Mouse (Mus musculus): Measurements from ENCODE around the gene Parp3. TPM values are rescaled to one million over a fixed set of nuclear protein-coding genes. Genes with fewer than 3 reads are reported as not detected.
"Not testable (repeated sequence)": the region's sequence is repeated elsewhere in the genome, so short reads cannot be mapped to it uniquely, and the experiment has no call there.

Gene Parp3
- 1.0 and 1.8 TPM in 2 replicates for polyA plus RNA-seq (2016; fragmentation: Nextera tagmentation; extraction: Ambion mirVana)

DNA sequence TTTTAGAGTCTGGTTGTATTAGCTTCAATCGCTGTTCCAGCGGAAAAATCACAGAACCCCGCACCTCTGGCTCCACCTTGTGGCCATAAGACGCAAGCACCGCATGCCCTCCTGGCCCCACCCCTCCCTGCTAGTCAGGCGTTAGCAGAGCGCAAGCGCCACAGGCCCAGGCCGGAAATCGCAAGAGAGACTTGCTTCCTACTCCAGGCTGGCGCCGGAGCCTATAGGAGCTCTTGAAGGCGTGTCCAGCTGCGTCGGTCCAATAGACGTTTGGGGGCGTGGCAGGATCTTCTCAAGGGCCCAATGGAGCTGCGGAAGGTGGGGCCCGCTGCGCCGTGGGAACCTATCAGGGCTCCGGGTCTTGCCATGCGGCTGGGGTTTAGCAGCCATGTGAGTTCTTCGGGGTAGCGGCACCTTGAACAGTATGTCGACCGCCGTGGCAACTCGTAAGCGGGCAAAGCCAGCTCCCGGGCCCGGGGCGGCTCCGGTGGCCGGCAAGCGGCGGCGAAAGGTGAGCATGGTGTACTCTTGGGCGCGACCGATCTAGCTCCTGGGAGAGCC, at the start of gene Parp3:
Gene Parp3 (minus strand): TSS at position 26 of the 561 bp plus-strand sequence.
- H3K4me3 ChIP-seq = peak within 1 kb of the TSS; percentile 78
- WGBS = under 1% methylated on average over 41 of the region's 41 CpGs
- ATAC-seq (ENCODE audit: low FRiP score, low read depth) = peak; percentile 97
- H3K27ac ChIP-seq (replicated peaks) = 0 out of 2 replicates have a peak within 1 kb of the TSS, but pooled peaks have one; percentile 15
- H3K9ac ChIP-seq (replicated peaks) = peak within 1 kb of the TSS; percentile 63
- peaks cover 14% of the 10 kb centered on the region; the same call in 1 of the 2 replicates for H3K27me3 ChIP-seq
- peaks cover 14% of the 10 kb centered on the region for H3K36me3 ChIP-seq
- H3K4me1 ChIP-seq = peaks cover 34% of the 10 kb centered on the region
- H3K9me3 ChIP-seq = no peaks in the 10 kb centered on the region
- H3K4me2 ChIP-seq (replicated peaks) = peak within 1 kb of the TSS; percentile 99

DNA sequence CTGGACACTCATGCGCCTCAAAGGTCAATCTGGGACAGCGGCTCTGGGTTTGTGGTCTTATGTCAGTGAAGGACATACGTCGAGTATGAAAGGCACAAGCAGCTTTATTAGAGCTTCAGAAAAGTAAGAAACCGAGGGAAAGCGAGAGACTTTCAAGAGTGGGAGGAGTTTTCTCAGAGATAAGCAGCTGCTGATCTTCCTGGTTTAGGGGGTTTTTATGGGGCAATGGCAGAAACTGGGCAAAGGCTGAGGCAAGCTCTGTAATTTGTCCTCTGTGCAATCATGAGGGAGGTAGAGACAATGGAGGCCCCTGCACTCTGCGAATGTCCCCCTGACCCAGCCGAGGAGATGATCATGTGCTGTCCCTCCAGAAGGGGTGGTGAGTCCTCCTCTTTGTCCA, 43.2 kb upstream of the Parp3 start:
- H3K4me3 ChIP-seq = no peak overlapping the region
- no peak overlapping the region for H3K27ac ChIP-seq (replicated peaks)
- H3K9ac ChIP-seq (replicated peaks) = no peak overlapping the region
- no peaks in the 10 kb centered on the region for H3K9me3 ChIP-seq
- no peak for ATAC-seq (ENCODE audit: low FRiP score, low read depth)
- no peaks in the 10 kb centered on the region for H3K27me3 ChIP-seq
- H3K36me3 ChIP-seq = no peaks in the 10 kb centered on the region
- no peak overlapping the region for H3K4me2 ChIP-seq (replicated peaks)
- WGBS = 85% methylated on average over 8 of the region's 8 CpGs
- no peaks in the 10 kb centered on the region for H3K4me1 ChIP-seq

DNA sequence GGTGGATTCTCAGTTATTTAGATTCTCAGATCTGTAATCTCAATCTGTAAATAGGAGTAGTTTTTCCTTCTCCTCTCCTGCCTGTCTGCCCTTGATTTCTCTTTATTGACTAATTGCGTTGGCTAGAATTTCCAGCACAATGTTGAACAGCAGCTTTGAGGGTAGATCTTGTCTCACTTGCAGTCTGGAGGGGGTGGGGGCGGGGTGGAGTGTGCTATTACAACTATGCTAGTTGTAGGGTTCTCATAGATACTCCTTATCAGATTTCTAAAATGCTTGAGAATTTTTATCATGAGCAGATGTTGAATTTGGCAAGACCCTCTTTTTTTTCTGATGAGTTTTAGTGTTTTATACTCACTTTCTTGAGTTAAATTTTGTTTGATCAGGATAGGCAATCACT, 42.7 kb upstream of the Parp3 start:
- H3K9me3 ChIP-seq = no peaks in the 10 kb centered on the region
- H3K4me1 ChIP-seq = no peaks in the 10 kb centered on the region
- H3K4me2 ChIP-seq (replicated peaks) = no peak overlapping the region
- no peak overlapping the region for H3K4me3 ChIP-seq
- H3K9ac ChIP-seq (replicated peaks) = no peak overlapping the region
- no peaks in the 10 kb centered on the region for H3K27me3 ChIP-seq
- no peak overlapping the region for H3K27ac ChIP-seq (replicated peaks)
- 76% methylated on average over 2 of the region's 2 CpGs for WGBS
- H3K36me3 ChIP-seq = no peaks in the 10 kb centered on the region
- no peak for ATAC-seq (ENCODE audit: low FRiP score, low read depth)

DNA sequence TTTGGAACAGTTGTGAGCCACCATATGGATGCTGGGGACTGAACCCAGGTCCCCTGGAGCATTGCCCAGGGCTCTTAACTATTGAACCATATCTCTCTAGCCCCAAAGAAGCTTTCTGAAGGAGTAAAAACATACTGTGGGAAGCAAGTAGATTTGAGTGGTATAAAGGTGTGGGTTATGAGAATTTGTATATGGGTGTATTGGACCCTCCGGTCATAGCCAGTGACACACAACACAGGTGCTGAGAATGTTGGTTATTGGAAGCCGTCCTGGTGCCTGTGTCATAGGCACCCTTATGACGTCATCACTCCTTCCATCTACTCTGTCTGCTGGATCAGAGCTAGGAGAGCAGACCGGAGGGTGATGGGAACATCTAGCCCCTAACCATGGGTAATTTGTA, 37.5 kb upstream of the Parp3 start, which contains the start of gene Iqcf5:
Gene Iqcf5 (plus strand): TSS at position 301 of the 400 bp plus-strand sequence.
- Histone ChIP-seq H3K27me3 (no peaks in the 10 kb centered on the region), H3K27ac (replicated peaks) (no peak within 1 kb of the TSS), H3K4me2 (replicated peaks) (no peak within 1 kb of the TSS), H3K4me1 (no peaks in the 10 kb centered on the region), H3K4me3 (no peak within 1 kb of the TSS), H3K9me3 (no peaks in the 10 kb centered on the region), H3K36me3 (no peaks in the 10 kb centered on the region), H3K9ac (replicated peaks) (no peak within 1 kb of the TSS)
- WGBS = 93% methylated on average over 4 of the region's 4 CpGs
- ATAC-seq (ENCODE audit: low FRiP score, low read depth) = no peak

DNA sequence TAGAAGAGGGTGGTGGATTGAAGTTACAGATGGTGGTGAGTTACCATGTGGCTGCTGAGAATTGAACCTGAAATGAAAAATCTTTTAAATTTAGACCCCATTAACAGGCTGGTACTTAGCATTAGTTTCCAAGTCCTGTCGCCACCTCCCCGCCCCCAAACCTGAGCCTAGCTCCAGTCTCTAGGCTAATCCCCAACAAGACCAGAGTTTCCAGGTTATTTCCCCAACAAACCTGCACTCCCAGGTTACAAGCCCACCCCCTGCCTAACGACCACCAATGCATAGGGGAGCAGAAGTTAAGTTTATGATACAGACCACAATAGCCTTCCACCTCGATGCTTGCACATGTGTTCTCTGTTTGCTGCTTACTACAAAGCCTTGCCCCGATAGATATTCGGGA, 36.8 kb upstream of the Parp3 start:
- H3K9me3 ChIP-seq = no peaks in the 10 kb centered on the region
- no peak overlapping the region for H3K4me3 ChIP-seq
- H3K4me2 ChIP-seq (replicated peaks) = no peak overlapping the region
- 80% methylated on average over 6 of the region's 6 CpGs for WGBS
- H3K36me3 ChIP-seq = no peaks in the 10 kb centered on the region
- no peak overlapping the region for H3K27ac ChIP-seq (replicated peaks)
- no peak for ATAC-seq (ENCODE audit: low FRiP score, low read depth)
- H3K9ac ChIP-seq (replicated peaks) = no peak overlapping the region
- H3K4me1 ChIP-seq = no peaks in the 10 kb centered on the region
- H3K27me3 ChIP-seq = no peaks in the 10 kb centered on the region

DNA sequence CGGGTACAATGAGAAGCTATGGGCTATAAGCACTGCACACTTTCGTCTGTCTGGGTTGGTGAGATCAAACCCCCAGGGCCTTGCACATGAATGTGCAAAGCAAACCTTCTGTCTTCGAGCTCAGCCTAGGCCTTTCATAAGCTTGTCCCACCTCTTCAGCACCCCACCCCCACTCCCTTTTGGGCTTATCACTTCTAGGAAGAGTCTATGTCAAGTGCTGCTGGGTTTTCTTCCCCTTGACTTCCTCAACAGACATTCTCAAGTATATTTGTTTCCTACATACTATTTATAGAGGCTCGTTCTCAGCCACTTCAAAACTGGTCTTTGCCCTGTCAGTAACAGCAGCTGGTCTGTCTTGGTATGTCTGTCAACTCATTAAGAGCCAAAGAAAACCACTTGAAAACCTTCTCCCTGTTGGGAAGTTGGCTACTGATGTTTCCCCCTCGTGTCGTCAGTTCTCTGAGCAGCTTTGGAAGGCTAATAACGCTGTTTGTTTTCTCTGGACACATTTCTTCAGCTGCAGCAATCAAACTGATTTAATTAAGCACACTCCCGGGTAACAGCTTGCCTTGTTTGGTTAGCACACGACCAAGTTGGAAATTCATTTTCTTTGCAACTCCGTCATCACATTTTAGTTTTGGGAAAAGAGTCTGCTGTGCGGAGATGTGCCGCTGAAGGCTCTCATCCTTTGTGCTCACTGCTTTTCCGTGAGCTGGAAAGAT, 36.1 kb upstream of the Parp3 start:
- no peaks in the 10 kb centered on the region for H3K27me3 ChIP-seq
- H3K4me2 ChIP-seq (replicated peaks) = no peak overlapping the region
- ATAC-seq (ENCODE audit: low FRiP score, low read depth) = no peak
- no peaks in the 10 kb centered on the region for H3K36me3 ChIP-seq
- 69% methylated on average over 13 of the region's 13 CpGs for WGBS
- no peak overlapping the region for H3K27ac ChIP-seq (replicated peaks)
- no peak overlapping the region for H3K9ac ChIP-seq (replicated peaks)
- no peak overlapping the region for H3K4me3 ChIP-seq
- H3K4me1 ChIP-seq = no peaks in the 10 kb centered on the region
- no peaks in the 10 kb centered on the region for H3K9me3 ChIP-seq

DNA sequence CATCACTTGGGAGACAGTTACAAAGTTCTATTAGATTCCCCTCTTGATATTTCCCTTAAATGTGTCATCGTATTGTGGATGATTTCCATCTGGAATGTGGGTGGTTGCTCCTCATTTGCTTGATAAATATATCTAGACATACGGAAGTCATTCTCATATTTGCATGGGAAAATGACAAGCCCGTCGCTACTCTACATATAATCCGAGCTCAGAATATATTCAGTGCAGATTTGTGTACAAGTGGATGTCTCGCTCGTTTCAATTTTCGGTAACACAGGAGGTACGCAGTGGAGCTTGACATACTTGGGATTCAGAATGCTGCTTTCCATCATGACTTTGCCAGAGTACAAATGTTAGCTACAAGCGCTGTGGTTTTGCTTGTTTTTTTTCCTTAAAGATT, 32.6 kb upstream of the Parp3 start:
- Histone ChIP-seq H3K27ac (replicated peaks) (no peak overlapping the region), H3K4me2 (replicated peaks) (no peak overlapping the region), H3K9me3 (no peaks in the 10 kb centered on the region), H3K4me3 (no peak overlapping the region), H3K9ac (replicated peaks) (no peak overlapping the region), H3K36me3 (no peaks in the 10 kb centered on the region), H3K27me3 (no peaks in the 10 kb centered on the region), H3K4me1 (no peaks in the 10 kb centered on the region)
- no peak for ATAC-seq (ENCODE audit: low FRiP score, low read depth)
- WGBS = 94% methylated on average over 10 of the region's 10 CpGs

DNA sequence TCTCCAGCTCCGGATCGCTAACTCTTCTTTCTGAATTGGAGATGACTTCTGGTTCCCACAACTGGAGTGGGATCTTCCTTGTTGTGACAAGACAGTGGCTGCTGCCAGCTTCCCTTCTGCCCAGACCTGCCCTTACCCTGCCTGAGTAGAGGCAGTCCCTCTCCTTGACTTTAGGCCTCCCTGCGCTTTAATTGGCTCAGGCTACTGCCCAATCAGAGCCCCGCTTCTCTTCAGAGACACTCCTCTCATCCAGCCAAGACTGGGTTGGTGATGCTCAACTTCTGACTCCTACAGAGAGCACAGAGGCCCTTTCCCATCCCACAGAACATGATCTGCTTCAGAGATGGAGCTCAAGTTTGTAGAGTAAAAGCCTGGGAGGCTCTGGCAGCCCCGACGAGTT, 27.5 kb upstream of the Parp3 start:
- Histone ChIP-seq H3K27ac (replicated peaks) (no peak overlapping the region), H3K9ac (replicated peaks) (no peak overlapping the region), H3K27me3 (no peaks in the 10 kb centered on the region), H3K9me3 (no peaks in the 10 kb centered on the region), H3K4me2 (replicated peaks) (no peak overlapping the region), H3K4me3 (no peak overlapping the region), H3K4me1 (no peaks in the 10 kb centered on the region), H3K36me3 (no peaks in the 10 kb centered on the region)
- no peak for ATAC-seq (ENCODE audit: low FRiP score, low read depth)
- WGBS = 73% methylated on average over 6 of the region's 6 CpGs

DNA sequence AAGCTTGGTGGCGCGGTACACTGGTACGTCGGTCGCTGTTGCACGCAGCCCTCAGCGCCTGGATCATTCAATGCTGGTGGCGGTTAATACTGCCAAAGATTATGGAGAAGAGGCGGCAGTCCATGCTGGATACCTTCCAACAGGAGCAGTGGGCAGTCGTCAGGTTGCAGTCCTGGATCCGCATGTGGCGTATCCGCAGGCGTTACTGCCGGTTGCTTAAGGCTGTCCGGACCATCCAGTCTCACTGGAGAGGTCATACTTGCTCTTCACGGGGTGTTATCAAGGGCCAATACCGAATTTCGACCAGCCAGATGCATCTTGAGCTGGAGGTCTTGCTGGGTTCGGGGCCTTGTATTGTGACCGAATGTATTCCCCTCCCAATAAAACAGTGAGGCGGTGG, 25.1 kb upstream of the Parp3 start:
- Histone ChIP-seq H3K4me2 (replicated peaks) (no peak overlapping the region), H3K4me3 (no peak overlapping the region), H3K4me1 (no peaks in the 10 kb centered on the region), H3K27me3 (no peaks in the 10 kb centered on the region), H3K36me3 (no peaks in the 10 kb centered on the region), H3K27ac (replicated peaks) (no peak overlapping the region), H3K9ac (replicated peaks) (no peak overlapping the region), H3K9me3 (no peaks in the 10 kb centered on the region)
- ATAC-seq (ENCODE audit: low FRiP score, low read depth) = no peak
- WGBS = 90% methylated on average over 22 of the region's 22 CpGs

DNA sequence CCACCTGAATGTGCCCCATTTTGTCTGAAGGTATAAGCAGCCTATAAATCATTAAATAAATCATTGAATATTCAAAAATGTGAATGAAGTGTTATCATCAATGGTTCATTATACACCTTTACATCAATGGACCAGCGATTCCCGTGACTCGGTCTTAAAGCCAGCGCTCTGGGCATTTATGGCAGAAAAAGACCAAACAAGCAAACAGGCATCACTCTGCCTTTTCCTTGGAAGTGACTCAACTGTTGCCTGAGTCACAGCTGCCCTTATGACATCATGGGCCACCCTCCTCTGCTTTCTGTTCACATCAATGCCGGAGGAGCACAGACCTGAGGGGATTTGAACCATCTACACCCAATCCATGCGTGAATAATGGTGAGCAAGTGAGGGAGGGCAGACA, 22.9 kb upstream of the Parp3 start, which contains the start of gene Iqcf1:
Gene Iqcf1 (plus strand): TSS at position 301 of the 400 bp plus-strand sequence.
- Histone ChIP-seq H3K27ac (replicated peaks) (no peak within 1 kb of the TSS), H3K9me3 (no peaks in the 10 kb centered on the region), H3K9ac (replicated peaks) (no peak within 1 kb of the TSS), H3K27me3 (no peaks in the 10 kb centered on the region), H3K36me3 (no peaks in the 10 kb centered on the region), H3K4me3 (no peak within 1 kb of the TSS), H3K4me2 (replicated peaks) (no peak within 1 kb of the TSS), H3K4me1 (no peaks in the 10 kb centered on the region)
- ATAC-seq (ENCODE audit: low FRiP score, low read depth) = no peak
- 96% methylated on average over 6 of the region's 6 CpGs for WGBS

DNA sequence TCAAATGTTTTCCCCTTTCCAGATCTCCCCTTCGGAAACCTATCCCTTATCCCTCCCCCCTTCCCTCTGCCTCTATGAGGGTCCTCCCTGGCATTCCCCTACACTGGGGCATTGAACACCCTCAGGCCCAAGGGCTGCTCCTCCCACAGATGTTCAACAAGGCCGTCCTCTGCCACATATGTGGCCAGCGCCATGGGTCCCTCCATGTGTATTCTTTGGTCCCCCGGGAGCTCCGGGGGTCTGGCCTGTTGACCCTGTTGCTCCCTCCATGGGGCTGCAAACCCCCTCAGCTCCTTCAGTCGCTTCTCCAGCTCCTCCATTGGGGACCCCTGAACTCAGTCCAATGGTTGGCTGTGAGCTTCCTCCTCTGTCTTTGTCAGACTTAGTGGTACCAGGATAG, 10.9 kb upstream of the Parp3 start:
- not testable (repeated sequence) for H3K9me3 ChIP-seq; H3K27me3 ChIP-seq; H3K4me2 ChIP-seq (replicated peaks); H3K4me3 ChIP-seq; ATAC-seq (ENCODE audit: low FRiP score, low read depth); H3K27ac ChIP-seq (replicated peaks); H3K4me1 ChIP-seq; H3K9ac ChIP-seq (replicated peaks)
- WGBS = 87% methylated on average over 6 of the region's 6 CpGs
- H3K36me3 ChIP-seq = peaks cover 36% of the 10 kb centered on the region

DNA sequence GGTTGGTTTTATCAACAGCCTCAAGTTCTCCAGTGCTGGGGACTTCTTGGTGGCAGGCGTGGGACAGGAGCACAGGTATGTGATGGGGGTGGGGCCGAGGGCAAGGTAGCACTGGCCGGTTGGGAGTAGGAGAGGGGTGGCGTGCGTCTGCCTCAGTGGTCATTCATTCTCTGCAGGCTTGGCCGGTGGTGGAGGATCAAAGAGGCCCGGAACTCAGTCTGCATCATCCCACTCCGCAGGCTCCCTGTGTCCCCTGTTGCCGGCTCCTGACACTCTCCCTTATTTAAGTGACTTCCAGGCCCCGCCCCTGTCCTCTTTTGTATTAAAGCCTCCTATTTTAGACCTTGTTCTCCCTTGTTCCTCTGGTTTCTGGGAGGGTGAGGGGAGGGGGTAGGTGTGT, 8.3 kb upstream of the Parp3 start:
- H3K9ac ChIP-seq (replicated peaks) = no peak overlapping the region
- H3K4me3 ChIP-seq = no peak overlapping the region
- H3K9me3 ChIP-seq = no peaks in the 10 kb centered on the region
- H3K4me2 ChIP-seq (replicated peaks) = no peak overlapping the region
- no peak for ATAC-seq (ENCODE audit: low FRiP score, low read depth)
- H3K27me3 ChIP-seq = no peaks in the 10 kb centered on the region
- 83% methylated on average over 9 of the region's 10 CpGs for WGBS
- no peaks in the 10 kb centered on the region for H3K4me1 ChIP-seq
- H3K36me3 ChIP-seq = peaks cover 53% of the 10 kb centered on the region
- no peak overlapping the region for H3K27ac ChIP-seq (replicated peaks)
